Mouse (Mus musculus) intestine, embryonic 16.5 days (tissue): ENCODE measurements at regions not wholly inside any gene's neighbourhood (a gene's known extent, or its start where the extent isn't known, plus 50 kb on each side); places are given as distances from the start of the nearest gene placed in this dataset.

Source experiments
- ATAC-seq: fragments of 200-750 bp; cut with Nextera tagmentation; 2 replicates; pipeline ENCODE4 v1.8.0; 2017; ENCODE audit warnings: moderate TSS enrichment, moderate library complexity
- H3K27ac ChIP-seq: fragments of 300-500 bp; sonication (generic); 2 replicates; pipeline ENCODE4 v1.5.1; 2014; ENCODE audit warnings: mild to moderate bottlenecking, low read length
- H3K27me3 ChIP-seq: fragments of 300-500 bp; sonication (generic); replicated peaks from 2 replicates; pipeline ENCODE4 v1.6.1; 2014; ENCODE audit warnings: low read length, control low read depth, mixed read lengths; ENCODE audit not compliant: control insufficient read depth, insufficient read depth
- H3K36me3 ChIP-seq: fragments of 300-500 bp; sonication (generic); 2 replicates; pipeline ENCODE4 v1.6.1; 2014; ENCODE audit warnings: low read length, control low read depth; ENCODE audit not compliant: control insufficient read depth, insufficient read depth
- H3K4me1 ChIP-seq: fragments of 300-500 bp; sonication (generic); 2 replicates; pipeline ENCODE4 v1.6.1; 2014; ENCODE audit warnings: low read length, control low read depth, mixed read lengths; ENCODE audit not compliant: control insufficient read depth, insufficient read depth
- H3K4me2 ChIP-seq: fragments of 300-500 bp; sonication (generic); 2 replicates; pipeline ENCODE4 v1.6.1; 2014; ENCODE audit warnings: low read depth, low read length, control low read depth
- H3K4me3 ChIP-seq: fragments of 300-500 bp; sonication (generic); 2 replicates; pipeline ENCODE4 v1.5.1; 2014; ENCODE audit warnings: mild to moderate bottlenecking, low read length
- H3K9ac ChIP-seq: fragments of 300-500 bp; sonication (generic); 2 replicates; pipeline ENCODE4 v1.6.1; 2014; ENCODE audit warnings: low read depth, low read length
- H3K9me3 ChIP-seq: fragments of 300-500 bp; sonication (generic); 2 replicates; pipeline ENCODE4 v1.6.1; 2016; ENCODE audit warnings: low read length, control low read depth; ENCODE audit not compliant: control insufficient read depth
- WGBS: fragments of 180-500 bp; shearing (Covaris S2); extraction: QIAGEN DNeasy Blood & Tissue Kit; methylation state at CpG from one replicate; pipeline ENCODE4 v1.1.7; 2014; 5-methylcytosine and 5-hydroxymethylcytosine counted together

GRCm38 (mm10) chr8:109360081-109360715 is 133.6 kb upstream of the Pmfbp1 start:
- WGBS, result 19% methylated on average over 14 of the region's 14 CpGs
- Histone ChIP-seq H3K4me2 (peak overlapping the region; percentile 51), H3K27me3 (no peaks in the 10 kb centered on the region), H3K36me3 (no peaks in the 10 kb centered on the region), H3K9me3 (no peaks in the 10 kb centered on the region), H3K9ac (no peak overlapping the region), H3K4me1 (0 out of 2 replicates have a peak, but pooled peaks cover 8% of the 10 kb centered on the region), H3K4me3 (peak overlapping the region; percentile 26), H3K27ac (no peak overlapping the region)
- 0 out of 2 replicates have a peak, but pooled peaks have one; percentile 14 for ATAC-seq

- H3K9ac ChIP-seq, result peak overlapping the region; percentile 36; the same call in 1 of the 2 replicates
- H3K36me3 ChIP-seq, result no peaks in the 10 kb centered on the region
- 7% methylated on average over 16 of the region's 16 CpGs for WGBS
- peak overlapping the region; percentile 26 for H3K4me3 ChIP-seq
- peak; percentile 75 for ATAC-seq
- H3K27me3 ChIP-seq, result no peaks in the 10 kb centered on the region
- 0 out of 2 replicates have a peak, but pooled peaks cover 8% of the 10 kb centered on the region for H3K4me1 ChIP-seq
- H3K27ac ChIP-seq, result peak overlapping the region; percentile 40; the same call in 1 of the 2 replicates
- peak overlapping the region; percentile 51 for H3K4me2 ChIP-seq
- H3K9me3 ChIP-seq, result no peaks in the 10 kb centered on the region
Measured at GRCm38 (mm10) chr8:109360904-109361303, 132.9 kb upstream of the Pmfbp1 start.

GRCm38 (mm10) chr8:109361575-109362361 is 132.1 kb upstream of the Pmfbp1 start:
- peak; percentile 88 for ATAC-seq
- 66% methylated on average over 7 of the region's 7 CpGs for WGBS
- peak overlapping the region; percentile 18 for H3K27ac ChIP-seq

GRCm38 (mm10) chr8:109363185-109363845 is 130.5 kb upstream of the Pmfbp1 start:
- WGBS, result 93% methylated on average over 15 of the region's 15 CpGs
- H3K4me2 ChIP-seq, result no peak overlapping the region
- H3K4me3 ChIP-seq, result no peak overlapping the region
- no peaks in the 10 kb centered on the region for H3K27me3 ChIP-seq
- 0 out of 2 replicates have a peak, but pooled peaks cover 8% of the 10 kb centered on the region for H3K4me1 ChIP-seq
- H3K27ac ChIP-seq, result no peak overlapping the region
- H3K9me3 ChIP-seq, result no peaks in the 10 kb centered on the region
- no peak for ATAC-seq
- no peaks in the 10 kb centered on the region for H3K36me3 ChIP-seq
- H3K9ac ChIP-seq, result no peak overlapping the region

More at GRCm38 (mm10) chr8:109361575-109362361, 132.1 kb upstream of the Pmfbp1 start:
- H3K4me2 ChIP-seq, result no peak overlapping the region
- H3K27me3 ChIP-seq, result no peaks in the 10 kb centered on the region
- 0 out of 2 replicates have a peak, but pooled peaks cover 8% of the 10 kb centered on the region for H3K4me1 ChIP-seq
- no peak overlapping the region for H3K9ac ChIP-seq
- H3K9me3 ChIP-seq, result no peaks in the 10 kb centered on the region
- H3K36me3 ChIP-seq, result no peaks in the 10 kb centered on the region
- no peak overlapping the region for H3K4me3 ChIP-seq

- Histone ChIP-seq H3K4me2 (no peak overlapping the region), H3K9me3 (no peaks in the 10 kb centered on the region), H3K4me3 (no peak overlapping the region), H3K27me3 (no peaks in the 10 kb centered on the region), H3K4me1 (no peaks in the 10 kb centered on the region), H3K36me3 (no peaks in the 10 kb centered on the region), H3K9ac (no peak overlapping the region), H3K27ac (peak overlapping the region; percentile 78)
- peak; percentile 94 for ATAC-seq
- 32% methylated on average over 2 of the region's 2 CpGs for WGBS
Measured at GRCm38 (mm10) chr8:109373977-109374376, 119.8 kb upstream of the Pmfbp1 start.

GRCm38 (mm10) chr8:109384881-109385280 is 108.9 kb upstream of the Pmfbp1 start:
- H3K4me1 ChIP-seq, result no peaks in the 10 kb centered on the region
- WGBS, result 92% methylated on average over 3 of the region's 3 CpGs
- ATAC-seq, result no peak
- no peaks in the 10 kb centered on the region for H3K27me3 ChIP-seq
- H3K27ac ChIP-seq, result no peak overlapping the region
- no peak overlapping the region for H3K4me2 ChIP-seq
- H3K9ac ChIP-seq, result no peak overlapping the region
- H3K36me3 ChIP-seq, result no peaks in the 10 kb centered on the region
- no peak overlapping the region for H3K4me3 ChIP-seq
- no peaks in the 10 kb centered on the region for H3K9me3 ChIP-seq

GRCm38 (mm10) chr8:109395133-109395855 is 98.5 kb upstream of the Pmfbp1 start:
- Histone ChIP-seq H3K4me1 (no peaks in the 10 kb centered on the region), H3K27ac (no peak overlapping the region), H3K4me3 (no peak overlapping the region), H3K27me3 (no peaks in the 10 kb centered on the region), H3K9me3 (no peaks in the 10 kb centered on the region), H3K4me2 (no peak overlapping the region), H3K9ac (no peak overlapping the region), H3K36me3 (no peaks in the 10 kb centered on the region)
- ATAC-seq, result no peak
- WGBS, result 77% methylated on average over 6 of the region's 6 CpGs

GRCm38 (mm10) chr8:109399616-109400015 is 94.2 kb upstream of the Pmfbp1 start:
- Histone ChIP-seq H3K4me2 (no peak overlapping the region), H3K4me1 (no peaks in the 10 kb centered on the region), H3K27ac (no peak overlapping the region), H3K4me3 (no peak overlapping the region), H3K27me3 (no peaks in the 10 kb centered on the region), H3K9me3 (no peaks in the 10 kb centered on the region), H3K9ac (no peak overlapping the region), H3K36me3 (no peaks in the 10 kb centered on the region)
- 37% methylated on average over 11 of the region's 11 CpGs for WGBS
- no peak for ATAC-seq

- ATAC-seq, result no peak
- H3K27ac ChIP-seq, result no peak overlapping the region
- H3K36me3 ChIP-seq, result no peaks in the 10 kb centered on the region
- H3K9me3 ChIP-seq, result no peaks in the 10 kb centered on the region
- 88% methylated on average over 5 of the region's 5 CpGs for WGBS
- H3K4me3 ChIP-seq, result no peak overlapping the region
- no peaks in the 10 kb centered on the region for H3K4me1 ChIP-seq
- H3K4me2 ChIP-seq, result no peak overlapping the region
- no peaks in the 10 kb centered on the region for H3K27me3 ChIP-seq
- H3K9ac ChIP-seq, result no peak overlapping the region
Measured at GRCm38 (mm10) chr8:109400192-109400591, 93.6 kb upstream of the Pmfbp1 start.
